Mouse (Mus musculus) ovary, postnatal 14 days (tissue): ENCODE results near the gene Olfr155.

Source experiments
- DNase-seq: peaks from one replicate; pipeline ENCODE4 v3.0.0; 2022; ENCODE audit warnings: low spot score

Olfr155 gene

GRCm38 (mm10) chr4:43851265-43851664, at the start of gene Olfr155:
Gene Olfr155 (plus strand): TSS chr4:43851565.
- no peak for DNase-seq

DNA sequence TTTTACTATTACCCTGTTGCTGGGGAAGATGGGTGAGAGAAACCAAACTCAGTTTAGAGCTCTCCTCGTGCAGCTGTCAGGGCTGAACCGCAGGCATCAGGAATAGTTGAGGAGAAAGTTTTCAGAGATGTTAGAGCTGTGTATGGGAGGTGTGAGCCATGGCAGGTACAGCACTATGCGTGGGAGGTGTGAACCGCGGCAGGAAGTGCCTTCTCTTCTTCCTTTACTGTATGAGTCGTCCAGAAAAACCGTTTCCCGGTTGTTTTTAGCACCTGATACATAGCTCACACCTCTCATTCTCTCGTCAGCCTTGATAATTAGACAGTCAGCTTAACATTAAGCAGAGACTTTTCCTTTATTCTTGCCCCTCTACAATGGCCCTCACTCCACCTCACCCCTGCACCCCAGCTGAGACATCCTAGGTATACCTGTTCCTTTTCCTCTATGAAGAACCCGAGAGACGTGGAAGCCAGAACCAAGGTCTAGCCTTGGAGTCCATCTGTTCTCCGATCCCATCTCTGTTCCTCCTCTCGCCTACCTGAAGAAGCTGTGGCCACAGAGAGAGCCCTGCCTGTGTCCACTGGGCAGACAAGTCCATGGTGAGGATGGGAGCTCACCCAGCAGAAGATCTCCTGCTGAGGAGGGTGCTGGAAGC, 28.3 kb upstream of the Olfr155 start:
- no peak for DNase-seq

DNA sequence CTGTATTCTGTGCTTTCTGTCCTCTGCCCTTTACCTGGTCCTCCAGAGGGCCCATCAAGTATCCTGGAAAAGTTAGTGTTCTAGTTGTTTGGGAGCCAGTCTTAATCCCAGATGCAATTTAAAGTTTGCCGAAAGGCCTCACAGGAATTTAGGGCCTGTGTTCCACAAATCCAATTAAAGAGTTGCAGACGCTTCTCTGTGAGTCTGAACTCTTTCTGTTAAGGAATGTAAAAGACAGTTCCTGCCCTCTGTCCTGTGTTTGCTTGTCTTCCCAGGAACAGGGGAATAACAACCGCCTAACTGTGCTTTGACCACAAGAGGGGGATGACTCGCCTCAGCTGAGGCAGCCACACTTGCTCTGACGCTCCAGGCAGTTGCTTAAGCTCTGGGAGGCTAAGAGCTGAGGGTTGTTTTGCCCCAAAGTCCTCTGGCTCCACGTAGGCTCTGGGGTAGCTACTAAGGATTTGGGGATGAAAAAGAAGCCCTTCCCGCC, 27.5 kb upstream of the Olfr155 start, which contains the start of gene Olfr156:
TSS of gene Olfr156 (minus strand) at position 51 of the 493 bp plus-strand sequence.
- DNase-seq = peak; percentile 37

DNA sequence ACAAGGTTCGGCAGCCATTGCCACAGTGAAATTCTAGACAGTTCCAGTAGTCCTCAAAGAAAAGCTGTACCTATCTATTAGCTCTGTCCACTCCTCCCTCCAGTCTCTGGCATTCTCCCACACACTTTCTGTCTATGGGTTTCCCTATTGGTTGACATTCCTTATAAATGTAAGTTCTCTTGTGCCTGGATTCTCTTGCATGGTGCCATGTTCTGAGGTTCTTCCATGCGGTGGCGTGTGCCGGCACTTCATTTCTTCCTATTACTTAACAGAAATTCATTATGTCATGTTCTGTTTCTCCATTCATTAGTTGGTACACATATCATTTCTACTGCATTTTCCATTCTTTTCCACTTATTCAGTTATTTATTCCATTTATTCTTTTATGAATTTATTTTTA, 22.6 kb upstream of the Olfr155 start:
- DNase-seq = no peak

DNA sequence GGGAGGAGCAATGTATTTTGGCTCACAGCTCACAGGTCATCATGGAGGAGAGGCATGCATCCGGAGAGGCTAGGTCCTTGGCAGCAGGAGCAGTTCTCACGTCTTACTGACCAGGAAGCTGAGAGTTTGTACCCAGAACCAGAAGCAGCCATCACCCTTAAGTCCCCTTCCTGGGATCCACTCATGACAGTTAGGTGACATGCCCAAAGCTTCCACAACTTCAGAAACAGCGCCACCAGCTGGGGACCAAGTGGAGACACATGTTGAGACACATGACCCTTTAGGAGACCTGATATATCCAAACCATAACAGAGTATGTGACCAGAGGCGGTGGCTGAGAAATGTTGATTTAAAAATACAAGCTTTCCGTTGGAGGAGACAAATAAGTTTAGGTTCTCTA, 19.3 kb upstream of the Olfr155 start:
- no peak for DNase-seq

DNA sequence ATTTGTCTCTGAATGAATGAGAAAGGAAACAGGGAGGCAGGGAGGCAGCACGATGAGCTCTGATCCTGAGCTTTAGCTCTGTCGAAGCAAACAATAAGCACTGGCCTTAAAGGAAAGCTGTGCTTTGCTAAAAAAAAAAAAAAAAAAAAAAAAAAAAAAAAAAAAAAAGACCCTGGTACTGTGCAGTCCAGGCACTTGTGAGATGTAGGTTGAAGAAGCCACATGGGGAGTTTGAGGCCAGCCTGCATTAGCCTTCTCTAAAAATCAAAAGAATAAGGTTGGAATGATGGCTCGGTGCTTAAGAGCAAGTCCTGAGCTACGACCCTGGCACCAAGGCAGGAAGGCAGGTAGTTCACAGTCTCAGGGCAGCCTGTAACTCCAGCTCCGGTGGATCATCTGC, 17.6 kb upstream of the Olfr155 start:
- no peak for DNase-seq

DNA sequence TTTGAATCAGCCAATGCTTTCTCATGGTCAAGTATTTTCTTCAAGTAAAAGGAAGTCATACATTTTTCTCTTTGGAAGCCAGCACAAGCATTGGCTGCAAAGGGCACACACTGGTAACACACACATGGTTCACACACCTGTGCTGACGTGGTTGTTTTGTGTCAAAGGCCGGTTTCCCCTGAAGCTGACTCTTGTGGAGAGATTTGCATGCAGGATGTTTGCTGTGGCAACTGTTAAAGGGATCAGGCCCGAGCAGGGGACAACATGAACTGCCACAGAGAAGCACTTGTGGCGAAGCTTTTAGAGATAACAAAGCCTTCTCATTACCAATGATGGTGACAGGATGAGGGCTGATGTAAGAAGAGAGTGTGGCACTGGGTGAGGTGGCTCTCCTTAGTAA, 16.6 kb upstream of the Olfr155 start:
- no peak for DNase-seq

DNA sequence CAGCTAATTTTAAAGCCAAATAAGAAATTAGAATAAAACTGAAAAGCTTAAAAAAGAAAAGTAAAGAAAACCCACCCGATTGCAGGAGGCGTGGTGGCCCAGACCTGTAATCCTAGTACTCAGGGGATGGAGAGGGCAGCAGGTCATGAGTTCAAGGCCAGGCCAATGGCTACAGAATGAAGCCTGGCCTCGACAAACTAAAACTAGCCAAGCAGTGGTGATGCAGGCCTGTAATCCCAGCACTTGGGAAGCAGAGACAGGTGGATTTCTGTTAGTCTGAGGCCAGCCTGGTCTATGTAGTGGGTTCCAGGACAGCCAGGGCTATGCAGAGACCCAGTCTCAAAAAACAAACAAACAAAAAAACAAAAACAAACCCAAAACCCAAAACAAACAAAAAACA, 13.0 kb upstream of the Olfr155 start:
- no peak for DNase-seq

DNA sequence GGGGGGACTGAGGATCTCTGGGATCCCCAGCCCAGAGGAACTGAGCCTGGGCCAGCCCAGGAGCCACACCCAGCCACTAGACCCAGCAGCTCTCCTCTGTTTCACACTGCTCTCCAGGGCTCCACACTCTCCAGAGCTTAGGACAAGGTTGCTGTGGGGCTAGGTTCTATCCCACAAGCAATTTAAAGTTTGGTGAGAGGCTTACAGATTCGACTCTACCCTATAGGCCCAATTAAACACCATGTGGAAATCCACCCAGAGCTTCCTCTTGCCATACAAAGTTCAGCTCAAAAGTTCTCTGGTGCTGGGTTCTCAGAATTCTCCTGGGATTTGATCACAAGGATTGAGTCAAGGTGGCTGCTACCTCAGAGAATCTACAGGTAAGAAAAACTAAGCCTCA, 11.3 kb upstream of the Olfr155 start, which contains the start of gene Olfr157:
TSS of gene Olfr157 (minus strand) at position 101 of the 400 bp plus-strand sequence.
- no peak for DNase-seq

DNA sequence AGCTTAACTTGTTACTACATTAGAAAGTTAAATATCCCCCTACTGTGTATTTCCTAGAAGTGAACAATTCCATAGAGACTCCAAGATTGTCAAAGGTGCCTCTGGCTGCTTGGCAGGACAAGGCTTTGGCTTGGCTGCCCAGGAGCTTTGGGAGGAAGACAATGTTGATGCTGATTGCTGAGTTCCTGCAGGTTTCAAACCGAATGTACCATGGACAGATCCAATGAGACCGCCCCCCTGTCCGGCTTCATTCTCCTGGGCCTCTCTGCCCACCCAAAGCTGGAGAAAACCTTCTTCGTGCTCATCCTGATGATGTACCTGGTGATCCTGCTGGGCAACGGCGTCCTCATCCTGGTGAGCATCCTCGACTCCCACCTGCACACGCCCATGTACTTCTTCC, 2.7 kb downstream of the Olfr155 start:
- no peak for DNase-seq

DNA sequence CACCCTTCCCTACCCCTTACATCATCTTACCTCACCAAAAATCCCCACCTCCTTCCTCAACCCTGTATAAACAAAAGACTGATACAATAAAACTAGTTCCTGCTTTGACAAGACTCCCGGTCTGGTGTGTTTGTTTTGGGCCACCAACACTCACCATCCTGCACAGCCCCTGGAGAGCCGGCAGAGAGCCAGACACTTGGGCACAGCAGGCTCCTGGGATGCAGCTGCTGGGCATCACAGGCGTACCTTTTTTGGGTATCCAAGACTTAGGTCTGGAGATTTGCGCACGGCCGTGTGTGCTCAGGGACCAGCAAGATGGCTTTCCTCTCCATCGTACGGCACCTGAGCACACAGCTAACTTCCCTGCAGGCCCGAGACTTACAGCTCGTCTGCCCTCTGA, 8.5 kb downstream of the Olfr155 start:
- no peak for DNase-seq

DNA sequence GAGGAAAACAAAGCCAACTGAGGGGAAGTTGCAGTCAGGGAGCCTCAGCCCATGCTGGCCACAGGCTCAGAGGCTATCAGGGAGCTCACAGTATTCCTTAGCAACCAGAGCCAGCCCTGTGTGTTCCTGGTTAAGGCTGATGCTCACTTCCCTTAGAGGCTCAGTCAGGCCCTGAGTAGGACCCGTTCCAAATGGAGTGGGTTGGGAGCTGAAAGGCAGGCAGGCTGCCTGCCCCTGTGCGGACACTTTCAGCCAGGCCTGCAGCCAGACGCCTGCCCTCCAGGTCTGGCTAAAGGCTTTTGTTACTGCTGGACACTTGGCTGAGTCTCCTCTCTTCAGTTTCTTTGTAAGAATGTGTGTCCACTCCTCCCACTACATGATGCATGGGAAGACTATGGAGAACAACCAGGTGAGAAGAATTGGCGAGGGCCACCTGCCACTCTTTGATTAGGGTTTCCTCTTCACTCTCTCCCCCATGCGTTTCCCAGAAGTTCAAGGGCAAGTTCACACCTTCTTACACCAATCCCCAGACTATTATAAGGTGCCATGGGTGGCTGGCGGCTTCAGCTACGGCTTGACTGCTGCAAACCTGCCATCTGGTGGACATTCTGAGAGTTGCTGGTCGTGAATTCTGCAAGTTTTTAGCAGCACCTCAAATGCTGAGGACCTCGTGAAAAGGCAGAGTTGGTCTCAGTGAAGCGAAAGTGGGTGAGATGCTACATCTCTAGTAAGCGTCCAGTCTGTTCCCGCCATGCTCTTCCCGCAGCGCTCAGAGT, 9.6 kb downstream of the Olfr155 start:
- DNase-seq = peak; percentile 63

- DNase-seq = no peak
Measured at GRCm38 (mm10) chr4:43863298-43863697, 11.9 kb downstream of the Olfr155 start.

DNA sequence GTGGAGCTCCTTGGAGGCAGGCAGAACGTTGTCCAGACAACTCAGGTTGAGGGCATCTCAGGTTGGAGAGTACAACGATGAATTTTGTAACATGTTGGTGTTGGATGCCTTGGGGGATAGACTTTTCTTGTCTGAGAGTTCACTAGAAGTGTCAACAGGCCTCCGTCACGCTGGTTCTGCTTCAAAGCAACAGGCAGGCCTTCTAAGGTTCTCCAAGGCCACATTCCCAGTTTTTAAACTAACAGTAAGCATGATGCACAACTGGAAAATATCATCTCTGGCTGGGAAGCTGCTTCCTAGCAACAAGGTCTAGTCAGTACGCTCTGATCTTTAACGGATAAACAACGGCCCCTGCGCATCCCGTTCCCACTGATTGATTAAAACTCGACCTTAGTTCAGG, 18.5 kb downstream of the Olfr155 start:
- no peak for DNase-seq

DNA sequence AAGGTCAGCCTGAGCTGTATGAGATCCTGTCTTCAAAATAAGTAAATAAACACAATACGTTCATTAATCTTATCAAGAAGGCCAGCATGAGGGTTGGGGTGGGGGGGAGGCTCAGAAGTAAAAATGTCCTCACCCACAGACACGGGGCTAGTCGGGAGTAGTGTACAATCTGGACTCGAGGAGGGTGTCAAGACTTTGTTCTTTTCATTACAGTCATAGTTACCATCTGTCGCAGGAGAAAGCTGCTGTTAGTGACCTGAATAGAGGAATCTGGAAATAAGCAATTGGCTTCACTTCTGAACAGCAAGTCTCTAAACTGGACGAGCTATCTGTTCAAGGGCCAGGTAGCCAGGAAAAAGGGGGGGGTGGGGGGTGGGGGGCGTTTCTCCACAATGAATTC, 23.1 kb downstream of the Olfr155 start:
- no peak for DNase-seq

DNA sequence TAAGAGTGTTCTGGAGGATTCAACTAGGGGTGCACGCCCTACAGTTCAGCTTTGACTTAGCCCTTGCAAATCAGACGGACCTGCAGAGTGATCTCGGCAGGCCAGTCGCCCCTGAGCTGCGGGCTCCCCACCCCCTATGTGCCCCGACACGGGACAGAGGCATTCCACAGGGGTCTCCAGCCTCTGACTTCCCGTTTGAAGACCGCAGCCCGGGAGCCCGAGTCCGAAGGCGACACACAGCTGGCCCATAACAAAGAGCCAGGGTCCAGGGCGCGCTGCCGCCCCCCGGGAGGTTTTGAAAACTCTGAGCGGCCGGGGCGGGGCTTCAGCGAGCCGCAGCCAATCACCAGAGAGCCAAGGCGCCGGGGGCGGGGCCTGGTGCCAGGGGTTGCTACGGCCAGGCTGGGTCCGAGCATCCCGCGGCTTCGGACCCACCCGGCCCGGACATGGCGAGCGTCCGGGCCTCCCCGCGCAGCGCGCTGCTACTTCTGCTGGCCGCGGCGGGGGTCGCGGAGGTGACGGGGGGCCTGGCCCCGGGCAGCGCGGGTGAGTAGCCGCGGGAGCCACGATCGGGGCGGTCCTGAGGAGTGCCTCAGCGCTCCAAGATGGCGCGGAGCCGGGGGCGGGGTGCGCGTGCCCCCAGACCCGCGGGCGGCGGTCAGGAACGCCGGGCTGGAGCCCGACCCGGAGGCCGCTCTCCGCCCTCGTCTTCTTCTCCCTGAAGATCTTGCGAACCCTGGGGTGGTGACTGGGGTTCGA, 24.0 kb downstream of the Olfr155 start, which contains the start of gene Reck:
TSS of gene Reck (plus strand) at position 371 of the 759 bp plus-strand sequence.
- DNase-seq = peak; percentile 84

GRCm38 (mm10) chr4:43875919-43876411, 24.6 kb downstream of the Olfr155 start:
- DNase-seq = no peak

DNA sequence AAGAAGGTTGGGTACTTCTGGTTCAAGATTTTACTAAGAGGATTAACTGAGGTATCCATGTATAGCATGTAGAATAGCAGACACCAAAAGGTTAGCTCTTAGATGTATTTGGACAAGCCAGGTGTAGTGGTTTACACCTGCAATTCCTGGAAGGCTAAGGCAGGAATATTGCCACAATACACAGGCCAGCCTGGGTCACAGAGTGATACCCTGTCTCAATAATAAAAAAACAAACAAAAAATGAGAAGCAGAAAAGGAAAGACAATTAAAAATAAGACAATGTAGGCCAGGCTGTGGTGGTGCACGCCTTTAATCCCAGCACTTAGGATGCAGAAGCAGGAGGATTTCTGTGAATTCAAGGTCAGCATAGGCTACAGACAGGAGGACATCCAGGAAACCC, 25.9 kb downstream of the Olfr155 start:
- no peak for DNase-seq

DNA sequence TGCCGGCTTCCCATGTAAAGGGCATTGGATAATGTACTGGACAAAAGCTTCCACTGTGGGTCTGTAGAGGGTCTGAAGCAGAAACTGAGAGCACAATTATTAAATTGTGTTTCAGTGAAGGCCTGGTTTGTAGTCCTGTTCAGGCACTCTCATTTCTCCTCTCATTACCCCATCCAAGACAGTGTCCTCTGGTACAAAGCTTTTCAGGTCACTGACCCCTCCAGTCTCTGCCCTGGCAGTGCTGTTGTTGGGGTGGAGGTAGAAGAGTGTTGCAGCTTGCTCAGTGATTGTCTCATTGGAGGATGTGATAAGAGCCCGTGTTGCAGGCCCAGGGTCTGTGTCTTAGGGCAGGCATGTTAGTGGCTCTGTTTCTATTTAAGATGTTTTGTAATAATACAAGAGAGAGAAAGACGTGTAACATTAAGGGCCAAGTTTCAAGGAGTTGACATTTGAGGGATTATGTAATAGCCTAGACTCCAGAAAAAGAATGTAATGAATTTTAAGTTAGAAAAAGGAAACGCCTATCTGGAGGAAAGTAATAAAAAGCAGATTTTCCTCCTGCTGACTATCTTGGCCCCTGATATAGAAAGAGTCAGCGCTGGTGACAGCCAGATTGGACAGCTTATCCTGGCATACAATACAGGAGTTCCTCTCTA, 26.9 kb downstream of the Olfr155 start:
- DNase-seq = no peak

DNA sequence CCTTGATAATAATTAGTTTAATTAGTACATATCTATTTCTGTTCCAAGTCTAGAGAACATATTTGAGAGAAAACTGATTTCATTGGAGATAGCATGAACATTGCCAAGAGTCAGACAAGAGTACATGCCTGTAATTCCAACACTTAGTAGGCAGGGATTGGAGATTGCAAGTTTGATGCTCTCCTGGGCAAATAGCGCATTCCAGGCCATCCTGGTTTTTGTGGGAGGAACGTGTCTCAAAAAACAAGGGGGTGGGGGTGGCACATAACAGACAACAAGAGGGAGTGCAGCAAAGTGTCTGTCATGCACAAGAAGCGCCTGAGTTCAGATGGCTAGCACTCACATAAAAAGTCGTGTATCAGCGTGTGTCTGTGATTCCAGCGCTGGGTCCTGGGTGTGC, 28.2 kb downstream of the Olfr155 start:
- DNase-seq = no peak

- DNase-seq = no peak
Measured at GRCm38 (mm10) chr4:43884196-43884595, 32.8 kb downstream of the Olfr155 start.

- no peak for DNase-seq
Measured at GRCm38 (mm10) chr4:43891247-43891646, 39.9 kb downstream of the Olfr155 start.
